Mouse (Mus musculus) CH12.LX (cell line): Measurements from ENCODE around the gene Med19.
A peak's percentile ranks its signal among the peaks of the same experiment; 100 is the strongest.

Experiments used
- BHLHE40 ChIP-seq: IDR thresholded peaks from 2 replicates; pipeline ENCODE4 v1.6.1; 2011; ENCODE audit warnings: mild to moderate bottlenecking, low read depth, low read length, improper control_type of control experiment
- CTCF ChIP-seq, 2 experiments: IDR thresholded peaks in 1 of 2; conservative IDR thresholded peaks in 1 of 2; 2 replicates each; pipeline ENCODE4 v1.5.1; 2011 to 2012; ENCODE audit warnings: low read depth in 2 of 2, low read length in 2 of 2, improper control_type of control experiment in 1 of 2, inconsistent platforms in 1 of 2, mild to moderate bottlenecking in 1 of 2, moderate library complexity in 1 of 2
- EP300 ChIP-seq: IDR thresholded peaks from 2 replicates; pipeline ENCODE4 v1.6.1; 2011; ENCODE audit warnings: low read length, improper control_type of control experiment
- IRF4 ChIP-seq: IDR thresholded peaks from 2 replicates; pipeline ENCODE4 v1.6.1; 2014; ENCODE audit warnings: low read depth, mild to moderate bottlenecking, inconsistent platforms, low read length, improper control_type of control experiment
- POLR2A ChIP-seq: IDR thresholded peaks from 2 replicates; pipeline ENCODE4 v1.6.1; 2011; ENCODE audit warnings: low read depth, mild to moderate bottlenecking, improper control_type of control experiment, low read length
- USF1 ChIP-seq: IDR thresholded peaks from 2 replicates; pipeline ENCODE4 v1.6.1; 2014; ENCODE audit warnings: low read depth, mild to moderate bottlenecking, inconsistent platforms, low read length, improper control_type of control experiment

DNA sequence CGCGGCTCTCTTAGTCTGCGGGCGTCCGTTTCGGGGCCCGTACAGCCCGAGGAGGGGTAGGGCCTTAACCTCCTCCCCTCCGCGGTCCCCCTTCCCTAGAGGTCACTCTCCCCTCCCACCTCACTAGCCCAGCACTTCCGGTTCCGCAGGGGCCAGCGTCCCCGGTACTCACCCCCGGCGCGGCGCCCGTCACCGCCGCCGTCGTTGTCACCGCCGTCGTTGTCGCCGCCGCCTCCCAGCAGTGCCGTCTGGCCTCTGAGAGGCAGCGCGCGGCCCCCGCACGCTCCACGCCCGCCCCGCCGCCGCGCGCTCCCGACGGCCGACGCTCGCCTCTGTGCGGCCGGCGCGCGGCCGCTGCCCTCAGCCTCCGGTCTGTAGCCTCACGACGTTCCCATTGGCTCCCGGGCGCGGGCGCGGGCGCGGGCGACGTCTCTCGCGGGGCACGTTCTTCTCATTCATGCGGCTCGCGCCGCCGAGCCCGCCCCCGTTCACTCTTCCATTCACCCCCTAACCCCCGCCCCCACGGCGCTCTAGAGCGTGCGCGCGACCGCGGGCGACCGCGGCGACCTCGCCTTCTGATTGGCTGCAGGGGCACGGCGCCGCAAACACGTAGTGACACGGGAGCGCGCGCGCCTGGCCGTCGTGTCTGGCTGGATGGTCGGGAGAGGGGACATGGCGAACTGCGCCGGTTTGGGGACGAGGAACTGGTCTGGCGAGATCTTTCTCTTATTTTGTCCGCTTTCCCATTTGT is 36.8 kb downstream of the Med19 start, which contains the start of gene Zdhhc5:
- TF ChIP-seq POLR2A: peak; percentile 92
- no peak for TF ChIP-seq USF1
- no peak for TF ChIP-seq CTCF (conservative IDR thresholded peaks at IDR 0.05 in 1 of 2, IDR thresholded peaks at IDR 0.05 in 1 of 2; ENCODE audit: low read depth in 2 of 2, low read length in 2 of 2)
- TF ChIP-seq BHLHE40: peak; percentile 73
- no peak for TF ChIP-seq EP300
- TF ChIP-seq IRF4: peak; percentile 14; the same call in 1 of the 2 replicates
